ENCODE assay signal across 8 mouse cellular contexts in genomic region chr4:108999999-109000950, GRCm38 (mm10). TPM values are rescaled to one million over a fixed set of nuclear protein-coding genes. Genes with fewer than 3 reads are reported as not detected.
DNase-seq lines count a peak whose midpoint lies in the region; ATAC-seq and TF ChIP-seq lines count a peak whose summit lies in the region.

Gene Nrd1, plus strand, starts transcription at chr4:109000655.

- TF ChIP-seq CTCF in gastrocnemius, adult 2 months (IDR thresholded peaks at IDR 0.05) = no peak
- TF ChIP-seq CTCF in hindbrain, postnatal 0 days (IDR thresholded peaks at IDR 0.05; ENCODE audit: low read depth) = no peak
- TF ChIP-seq CTCF in left cerebral cortex, adult 2 months (IDR thresholded peaks at IDR 0.05) = no peak

- peak within 1 kb of the TSS; percentile 84 for H3K9ac ChIP-seq in hindbrain, postnatal 0 days (replicated peaks; ENCODE audit: low read length)

- no peaks in the 10 kb centered on the region for H3K36me3 ChIP-seq in hindbrain, postnatal 0 days (ENCODE audit: insufficient read depth, low read length)

- peaks cover 11% of the 10 kb centered on the region; the same call in 1 of the 2 replicates for H3K4me1 ChIP-seq in hindbrain, postnatal 0 days (ENCODE audit: insufficient read depth, low read length)

- intact Hi-C loops in gastrocnemius, adult 2 months (cut with DNase I) = no loop called here
- intact Hi-C loops in left cerebral cortex, adult 2 months (cut with DNase I) = no loop called here

- H3K4me2 ChIP-seq in hindbrain, postnatal 0 days (ENCODE audit: low read depth, low read length) = peak within 1 kb of the TSS; percentile 76

- peak within 1 kb of the TSS; percentile 83 for H3K4me3 ChIP-seq in gastrocnemius, adult 2 months
- peak within 1 kb of the TSS; percentile 70 for H3K4me3 ChIP-seq in hindbrain, postnatal 0 days (ENCODE audit: low read length)
- H3K4me3 ChIP-seq in left cerebral cortex, adult 2 months = peak within 1 kb of the TSS; percentile 58

- H3K27me3 ChIP-seq in hindbrain, postnatal 0 days (ENCODE audit: insufficient read depth, low read length) = no peaks in the 10 kb centered on the region

- H3K27ac ChIP-seq in gastrocnemius, adult 2 months = peak within 1 kb of the TSS; percentile 97
- peak within 1 kb of the TSS; percentile 87 for H3K27ac ChIP-seq in hindbrain, postnatal 0 days
- peak within 1 kb of the TSS; percentile 98 for H3K27ac ChIP-seq in left cerebral cortex, adult 2 months

- DNase-seq in ZHBTc4 (ENCODE audit: low read depth, low spot score) = peak; percentile 99
- peak; percentile 99 for DNase-seq in gastrocnemius, adult 2 months
- DNase-seq in hindbrain, postnatal 0 days (ENCODE audit: low spot score) = peak; percentile 99
- DNase-seq in left cerebral cortex, adult 2 months (ENCODE audit: extremely low spot score in 1 of 2, low spot score in 2 of 2) = peak; percentile 98
- DNase-seq in right cerebral cortex, adult 2 months (ENCODE audit: low spot score in 2 of 2) = peak; percentile 99
- DNase-seq in urinary bladder, postnatal 14 days (ENCODE audit: low spot score) = peak; percentile 99

- peak; percentile 97 for ATAC-seq in common myeloid progenitor, adult 5-6 weeks (replicated peaks; ENCODE audit: low read depth, poor library complexity, severe bottlenecking)
- ATAC-seq in hindbrain, postnatal 0 days = peak; percentile 100
- peak; percentile 93 for ATAC-seq in megakaryocyte, adult 5-6 weeks (ENCODE audit: poor library complexity, severe bottlenecking)

- no peaks in the 10 kb centered on the region for H3K9me3 ChIP-seq in hindbrain, postnatal 0 days (ENCODE audit: low read length)

- under 1% methylated on average over 58 of the region's 58 CpGs for WGBS in hindbrain, postnatal 0 days

RNA-seq across cellular contexts. Expression of gene Nrd1, which starts in this region (rescaled TPM):
- 80.3 and 138 TPM in 2 replicates for total RNA-seq in common myeloid progenitor, adult 5-6 weeks (2017)
- total RNA-seq in gastrocnemius, adult 2 months (2021) = 100 to 1,000 TPM; 150 to 175 TPM
- total RNA-seq in hindbrain, postnatal 0 days (2014; rRNA removed) = 36.8 and 36.9 TPM in 2 replicates
- 51.2 and 52.3 TPM in 2 replicates for polyA plus RNA-seq in hindbrain, postnatal 0 days (2015; fragmentation: Nextera tagmentation; extraction: Ambion mirVana)
- total RNA-seq in left cerebral cortex, adult 2 months (2021) = 100 to 1,000 TPM; 137 to 158 TPM
- total RNA-seq in megakaryocyte, adult 5-6 weeks (2015) = 121 and 143 TPM in 2 replicates
- total RNA-seq in megakaryocyte, adult 5-6 weeks (2017) = 102 and 137 TPM in 2 replicates

Comparison
In these comparisons a context has a peak if more than half of its experiments do, and no peak if none do; other contexts are left out.
1. Peak in every context shown above with its lines: DNase-seq, ATAC-seq, H3K4me3 ChIP-seq and H3K27ac ChIP-seq.